In genomic region chr11:121512896-121513572, GRCm38 (mm10) we compare ENCODE assay signal across 12 mouse cellular contexts. TPM values are rescaled to one million over a fixed set of nuclear protein-coding genes. Genes with fewer than 3 reads are reported as not detected.
DNase-seq lines count a peak whose midpoint lies in the region; ATAC-seq lines count a peak whose summit lies in the region.
"Had no signal": no experiment of that assay in that cellular context is flagged by ENCODE, and none has a peak within 500 bp of the region (broad histone marks: within the 10 kb centered on the region; RNA-seq: fewer than 3 reads in every experiment).

No protein-coding gene starts in this region.

- H3K9me3 ChIP-seq in hindbrain, embryonic 14.5 days (ENCODE audit: control insufficient read depth, low read length), result no peaks in the 10 kb centered on the region
- no peaks in the 10 kb centered on the region for H3K9me3 ChIP-seq in hindbrain, embryonic 13.5 days
- no peaks in the 10 kb centered on the region for H3K9me3 ChIP-seq in embryonic facial prominence, embryonic 15.5 days (replicated peaks)
- H3K9me3 ChIP-seq: midbrain, embryonic 10.5 days had no signal

- no peaks in the 10 kb centered on the region; the same call in 1 of the 2 replicates for H3K36me3 ChIP-seq in hindbrain, embryonic 14.5 days (replicated peaks; ENCODE audit: control insufficient read depth, insufficient read depth)
- 0 out of 2 replicates have a peak, but pooled peaks cover 9% of the 10 kb centered on the region for H3K36me3 ChIP-seq in hindbrain, embryonic 13.5 days
- H3K36me3 ChIP-seq in embryonic facial prominence, embryonic 15.5 days, result peaks cover 3% of the 10 kb centered on the region; the same call in 1 of the 2 replicates

- no peak overlapping the region for H3K4me2 ChIP-seq in hindbrain, embryonic 14.5 days (replicated peaks)
- H3K4me2 ChIP-seq in hindbrain, embryonic 13.5 days, result no peak overlapping the region
- no peak overlapping the region for H3K4me2 ChIP-seq in embryonic facial prominence, embryonic 15.5 days (replicated peaks)
- H3K4me2 ChIP-seq: liver, embryonic 11.5 days had no signal

- H3K27ac ChIP-seq in hindbrain, embryonic 14.5 days, result no peak overlapping the region
- H3K27ac ChIP-seq in hindbrain, embryonic 13.5 days, result no peak overlapping the region
- H3K27ac ChIP-seq in embryonic facial prominence, embryonic 15.5 days (replicated peaks), result 0 out of 2 replicates have a peak overlapping the region, but pooled peaks have one; percentile 0
- H3K27ac ChIP-seq: midbrain, embryonic 10.5 days had no signal

- 78% methylated on average over 8 of the region's 8 CpGs for WGBS in hindbrain, embryonic 14.5 days
- WGBS in hindbrain, embryonic 13.5 days, result 90% methylated on average over 8 of the region's 8 CpGs
- WGBS in embryonic facial prominence, embryonic 15.5 days, result 78% methylated on average over 8 of the region's 8 CpGs

- ATAC-seq in cerebellum, adult (ENCODE audit: insufficient number of reproducible peaks, low FRiP score, low TSS enrichment), result no peak
- 0 out of 2 replicates have a peak, but pooled peaks have one; percentile 17 for ATAC-seq in hindbrain, embryonic 14.5 days (ENCODE audit: low FRiP score)
- no peak for ATAC-seq in hindbrain, embryonic 13.5 days (ENCODE audit: low FRiP score)
- ATAC-seq in embryonic facial prominence, embryonic 15.5 days (ENCODE audit: insufficient number of reproducible peaks, low FRiP score, low TSS enrichment, low read depth), result no peak

- peak; percentile 37 for DNase-seq in cerebellum, adult 11-12 months
- DNase-seq in hindbrain, embryonic 14.5 days (ENCODE audit: low spot score), result no peak
- peak; percentile 37 for DNase-seq in Muller cell, postnatal 12 days (ENCODE audit: inconsistent ontology term)
- DNase-seq in spleen, postnatal 36 days (ENCODE audit: low spot score in 2 of 2), result no peak
- DNase-seq in urinary bladder, postnatal 4 days (ENCODE audit: low spot score in 2 of 2), result no peak
- DNase-seq: adrenal gland, postnatal 10 days had no signal

- H3K9ac ChIP-seq in hindbrain, embryonic 14.5 days, result no peak overlapping the region
- no peak overlapping the region for H3K9ac ChIP-seq in hindbrain, embryonic 13.5 days
- H3K9ac ChIP-seq in embryonic facial prominence, embryonic 15.5 days, result no peak overlapping the region

- no peak overlapping the region for H3K4me3 ChIP-seq in hindbrain, embryonic 14.5 days (replicated peaks; ENCODE audit: low read length)
- no peak overlapping the region for H3K4me3 ChIP-seq in hindbrain, embryonic 13.5 days
- no peak overlapping the region for H3K4me3 ChIP-seq in embryonic facial prominence, embryonic 15.5 days (replicated peaks)
- H3K4me3 ChIP-seq: midbrain, embryonic 10.5 days had no signal

- no peaks in the 10 kb centered on the region for H3K27me3 ChIP-seq in hindbrain, embryonic 14.5 days (ENCODE audit: control insufficient read depth, insufficient read depth, low read length)
- H3K27me3 ChIP-seq in hindbrain, embryonic 13.5 days, result no peaks in the 10 kb centered on the region
- H3K27me3 ChIP-seq in embryonic facial prominence, embryonic 15.5 days, result no peaks in the 10 kb centered on the region

- no peaks in the 10 kb centered on the region for H3K4me1 ChIP-seq in hindbrain, embryonic 14.5 days (replicated peaks; ENCODE audit: control insufficient read depth, insufficient read depth, low read length)
- peaks cover 11% of the 10 kb centered on the region for H3K4me1 ChIP-seq in hindbrain, embryonic 13.5 days (replicated peaks)
- H3K4me1 ChIP-seq in embryonic facial prominence, embryonic 15.5 days, result peaks cover 18% of the 10 kb centered on the region

RNA-seq across cellular contexts. Expression of gene Zfp750, which starts 6.1 kb away (rescaled TPM):
- polyA plus RNA-seq in hindbrain, embryonic 14.5 days (2014; fragmentation: Nextera tagmentation; extraction: Ambion mirVana), result 0.19 and 0.21 TPM in 2 replicates
- polyA plus RNA-seq in hindbrain, embryonic 13.5 days (2015; fragmentation: Nextera tagmentation; extraction: Ambion mirVana), result 0.44 and 0.71 TPM in 2 replicates
- 26.7 and 33.2 TPM in 2 replicates for polyA plus RNA-seq in embryonic facial prominence, embryonic 15.5 days (2015; fragmentation: Nextera tagmentation; extraction: Ambion mirVana)
- polyA plus RNA-seq: heart, embryonic 14.5 days had no signal

Comparison
In these comparisons a context has a peak if more than half of its experiments do, and no peak if none do; other contexts are left out.
1. DNase-seq: peak in cerebellum, adult 11-12 months (single experiment) and Muller cell, postnatal 12 days (single experiment); none in hindbrain, embryonic 14.5 days (single experiment), spleen, postnatal 36 days (0 of 2) and urinary bladder, postnatal 4 days (0 of 2).
2. RNA of gene Zfp750, which starts 6.1 kb away (polyA plus RNA-seq): 26.7 to 33.2 TPM in embryonic facial prominence, embryonic 15.5 days; 0.44 to 0.71 TPM in hindbrain, embryonic 13.5 days and 0.19 to 0.21 TPM in hindbrain, embryonic 14.5 days; every median in the first group is over 10 times any median in the second.